Mouse (Mus musculus): Measurements from ENCODE around the gene Ccdc80. TPM values are rescaled to one million over a fixed set of nuclear protein-coding genes. Genes with fewer than 3 reads are reported as not detected.

Gene Ccdc80
- polyA plus RNA-seq, 2 experiments: 3.7 to 6.8 TPM

GRCm38 (mm10) chr16:45090005-45090404 is 3.2 kb upstream of the Ccdc80 start:
- H3K27ac ChIP-seq: no peak overlapping the region
- ATAC-seq (ENCODE audit: insufficient read depth): no peak

DNA sequence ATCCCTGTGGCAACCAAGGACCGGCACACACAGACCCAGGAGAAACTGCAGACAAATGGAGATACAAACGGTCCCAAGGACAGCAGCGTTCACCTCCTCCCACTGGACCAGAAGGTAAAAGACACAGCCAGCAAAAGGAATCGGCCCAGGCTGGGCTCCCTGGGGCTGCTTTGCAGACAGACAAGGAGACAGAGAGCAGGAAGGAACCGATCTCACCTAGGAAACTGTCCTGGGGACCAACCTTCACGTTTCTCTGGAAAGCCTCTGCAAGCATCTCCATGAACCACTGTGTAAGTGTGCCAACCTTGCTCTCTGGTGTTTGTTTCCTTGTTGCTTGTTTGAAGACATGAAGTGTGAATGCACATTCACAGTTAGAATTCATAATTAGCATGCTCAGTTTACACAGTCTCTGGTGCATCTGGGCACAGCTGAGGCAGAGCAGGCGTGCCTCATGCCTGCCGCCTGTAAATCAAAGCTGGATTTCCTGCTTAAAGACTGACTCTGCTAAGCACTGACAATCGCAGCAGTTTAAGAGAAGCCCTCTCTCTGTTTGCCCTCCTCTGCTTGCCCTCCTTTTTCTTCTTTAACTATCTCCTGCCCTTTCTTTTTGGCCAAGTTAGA is 1.0 kb downstream of the Ccdc80 start:
- H3K36me3 ChIP-seq (replicated peaks; ENCODE audit: control insufficient read depth, insufficient read depth, low read depth): no peaks in the 10 kb centered on the region
- DNase-seq (ENCODE audit: low read depth in 3 of 3, low spot score in 3 of 3): no peak
- ATAC-seq (ENCODE audit: insufficient read depth): no peak
- TF ChIP-seq EP300 (IDR thresholded peaks at IDR 0.05; ENCODE audit: low read depth): no peak
- H3K9ac ChIP-seq (replicated peaks): no peak overlapping the region
- H3K4me3 ChIP-seq (ENCODE audit: insufficient read depth in 1 of 2, low read depth in 2 of 2, low read length in 2 of 2): peak overlapping the region in 1 of 2 experiments; percentile 46; a peak in 2 of 4 replicates
- no peaks in the 10 kb centered on the region for H3K27me3 ChIP-seq (ENCODE audit: control insufficient read depth, insufficient read depth, low read length)
- H3K4me1 ChIP-seq (replicated peaks; ENCODE audit: control insufficient read depth in 2 of 2, insufficient read depth in 2 of 2, low read length in 1 of 2): no peaks in the 10 kb centered on the region; a peak in 2 of 4 replicates
- WGBS (ENCODE audit: insufficient replicate concordance): 12% methylated on average over 9 of the region's 9 CpGs
- H3K9me3 ChIP-seq (ENCODE audit: control insufficient read depth, low read length): no peaks in the 10 kb centered on the region
- no peak overlapping the region for H3K4me2 ChIP-seq (ENCODE audit: low read depth)
- no peak overlapping the region for H3K27ac ChIP-seq

More at GRCm38 (mm10) chr16:45090005-45090404, 3.2 kb upstream of the Ccdc80 start:
- Histone ChIP-seq H3K27me3 (ENCODE audit: control insufficient read depth, insufficient read depth, low read length) (no peaks in the 10 kb centered on the region), H3K36me3 (replicated peaks; ENCODE audit: control insufficient read depth, insufficient read depth, low read depth) (no peaks in the 10 kb centered on the region), H3K4me1 (replicated peaks; ENCODE audit: control insufficient read depth in 2 of 2, insufficient read depth in 2 of 2, low read length in 1 of 2) (no peaks in the 10 kb centered on the region; a peak in 2 of 4 replicates), H3K9ac (replicated peaks) (no peak overlapping the region), H3K4me3 (ENCODE audit: insufficient read depth in 1 of 2, low read depth in 2 of 2, low read length in 2 of 2) (peak overlapping the region in 1 of 2 experiments; percentile 29; a peak in 1 of 4 replicates), H3K4me2 (ENCODE audit: low read depth) (peak overlapping the region; percentile 41), H3K9me3 (ENCODE audit: control insufficient read depth, low read length) (no peaks in the 10 kb centered on the region)
- WGBS (ENCODE audit: insufficient replicate concordance): 5% methylated on average over 10 of the region's 10 CpGs
- peak in 2 of 3 experiments; percentile 25 to 37 for DNase-seq (ENCODE audit: low read depth in 3 of 3, low spot score in 3 of 3)
- TF ChIP-seq EP300 (IDR thresholded peaks at IDR 0.05; ENCODE audit: low read depth): no peak
- peak; percentile 83 for TF ChIP-seq CTCF (IDR thresholded peaks at IDR 0.05; ENCODE audit: low read depth)

DNA sequence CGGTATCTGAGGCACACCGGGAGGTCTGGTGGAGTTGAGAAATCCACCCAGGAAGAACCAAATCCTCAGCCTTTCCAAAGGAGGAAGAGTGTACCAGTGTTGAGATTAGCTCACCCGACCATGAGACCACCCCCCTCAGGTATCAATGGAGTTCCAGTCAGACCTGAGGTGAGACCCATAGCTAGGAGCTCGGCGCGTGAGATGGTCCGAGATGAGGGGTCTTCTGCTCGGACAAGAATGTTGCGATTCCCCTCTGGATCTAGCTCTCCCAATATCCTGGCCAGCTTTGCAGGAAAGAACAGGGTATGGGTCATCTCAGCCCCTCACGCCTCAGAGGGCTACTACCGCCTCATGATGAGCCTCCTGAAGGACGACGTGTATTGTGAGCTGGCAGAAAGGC is 1.8 kb downstream of the Ccdc80 start:
- ATAC-seq (ENCODE audit: insufficient read depth) (no peak), DNase-seq (ENCODE audit: low read depth in 3 of 3, low spot score in 3 of 3) (no peak)
- no peak for TF ChIP-seq EP300 (IDR thresholded peaks at IDR 0.05; ENCODE audit: low read depth)
- TF ChIP-seq CTCF (IDR thresholded peaks at IDR 0.05; ENCODE audit: low read depth): no peak
- WGBS (ENCODE audit: insufficient replicate concordance): 68% methylated on average over 13 of the region's 13 CpGs
- Histone ChIP-seq H3K4me2 (ENCODE audit: low read depth) (no peak overlapping the region; the same call in 1 of the 2 replicates), H3K27me3 (ENCODE audit: control insufficient read depth, insufficient read depth, low read length) (no peaks in the 10 kb centered on the region), H3K9me3 (ENCODE audit: control insufficient read depth, low read length) (no peaks in the 10 kb centered on the region), H3K4me1 (replicated peaks; ENCODE audit: control insufficient read depth in 2 of 2, insufficient read depth in 2 of 2, low read length in 1 of 2) (no peaks in the 10 kb centered on the region; a peak in 2 of 4 replicates), H3K4me3 (ENCODE audit: insufficient read depth in 1 of 2, low read depth in 2 of 2, low read length in 2 of 2) (no peak overlapping the region), H3K27ac (no peak overlapping the region), H3K9ac (replicated peaks) (no peak overlapping the region), H3K36me3 (replicated peaks; ENCODE audit: control insufficient read depth, insufficient read depth, low read depth) (no peaks in the 10 kb centered on the region)

- DNase-seq (ENCODE audit: low read depth in 3 of 3, low spot score in 3 of 3) (no peak), ATAC-seq (ENCODE audit: insufficient read depth) (no peak)
- no peak overlapping the region for H3K4me3 ChIP-seq (ENCODE audit: insufficient read depth in 1 of 2, low read depth in 2 of 2, low read length in 2 of 2)
- no peak overlapping the region for H3K9ac ChIP-seq (replicated peaks)
- WGBS (ENCODE audit: insufficient replicate concordance): 54% methylated on average over 26 of the region's 26 CpGs
- TF ChIP-seq CTCF (IDR thresholded peaks at IDR 0.05; ENCODE audit: low read depth) (no peak), EP300 (IDR thresholded peaks at IDR 0.05; ENCODE audit: low read depth) (no peak)
- H3K4me2 ChIP-seq (ENCODE audit: low read depth): no peak overlapping the region
- no peaks in the 10 kb centered on the region for H3K27me3 ChIP-seq (ENCODE audit: control insufficient read depth, insufficient read depth, low read length)
- H3K4me1 ChIP-seq (replicated peaks; ENCODE audit: control insufficient read depth in 2 of 2, insufficient read depth in 2 of 2, low read length in 1 of 2): no peaks in the 10 kb centered on the region; a peak in 1 of 4 replicates
- no peak overlapping the region for H3K27ac ChIP-seq
- H3K36me3 ChIP-seq (replicated peaks; ENCODE audit: control insufficient read depth, insufficient read depth, low read depth): no peaks in the 10 kb centered on the region
- H3K9me3 ChIP-seq (ENCODE audit: control insufficient read depth, low read length): no peaks in the 10 kb centered on the region
Observed at GRCm38 (mm10) chr16:45095561-45096482, 2.6 kb downstream of the Ccdc80 start.

- TF ChIP-seq CTCF (IDR thresholded peaks at IDR 0.05; ENCODE audit: low read depth) (no peak), EP300 (IDR thresholded peaks at IDR 0.05; ENCODE audit: low read depth) (no peak)
- ATAC-seq (ENCODE audit: insufficient read depth) (no peak), DNase-seq (ENCODE audit: low read depth in 3 of 3, low spot score in 3 of 3) (no peak)
- H3K4me1 ChIP-seq (replicated peaks; ENCODE audit: control insufficient read depth in 2 of 2, insufficient read depth in 2 of 2, low read length in 1 of 2): no peaks in the 10 kb centered on the region; a peak in 1 of 4 replicates
- no peaks in the 10 kb centered on the region for H3K36me3 ChIP-seq (replicated peaks; ENCODE audit: control insufficient read depth, insufficient read depth, low read depth)
- no peak overlapping the region for H3K9ac ChIP-seq (replicated peaks)
- H3K4me3 ChIP-seq (ENCODE audit: insufficient read depth in 1 of 2, low read depth in 2 of 2, low read length in 2 of 2): no peak overlapping the region
- H3K27ac ChIP-seq: no peak overlapping the region
- H3K9me3 ChIP-seq (ENCODE audit: control insufficient read depth, low read length): no peaks in the 10 kb centered on the region
- WGBS (ENCODE audit: insufficient replicate concordance): 79% methylated on average over 2 of the region's 2 CpGs
- no peak overlapping the region for H3K4me2 ChIP-seq (ENCODE audit: low read depth)
- no peaks in the 10 kb centered on the region for H3K27me3 ChIP-seq (ENCODE audit: control insufficient read depth, insufficient read depth, low read length)
Observed at GRCm38 (mm10) chr16:45097467-45097866, 4.3 kb downstream of the Ccdc80 start.
